Mouse (Mus musculus) kidney, embryonic 14.5 days (tissue): Measurements from ENCODE around the gene Aff1. TPM values are rescaled to one million over a fixed set of nuclear protein-coding genes. Genes with fewer than 3 reads are reported as not detected.

Source experiments
- ATAC-seq: fragments of 200-750 bp; cut with Nextera tagmentation; 2 replicates; pipeline ENCODE4 v1.8.0; 2017; ENCODE audit warnings: moderate number of reproducible peaks, mild to moderate bottlenecking, moderate TSS enrichment, moderate library complexity; ENCODE audit not compliant: low FRiP score, low TSS enrichment
- H3K27ac ChIP-seq: fragments of 300-500 bp; sonication (generic); 2 replicates; pipeline ENCODE4 v1.5.1; 2014; ENCODE audit warnings: low read depth, mild to moderate bottlenecking, low read length, moderate library complexity, mixed read lengths
- H3K27me3 ChIP-seq: fragments of 300-500 bp; sonication (generic); 2 replicates; pipeline ENCODE4 v1.6.1; 2014; ENCODE audit warnings: mild to moderate bottlenecking, low read length; ENCODE audit not compliant: control insufficient read depth, insufficient read depth
- H3K36me3 ChIP-seq: fragments of 300-500 bp; sonication (generic); 2 replicates; pipeline ENCODE4 v1.6.1; 2014; ENCODE audit warnings: low read length, mixed read lengths; ENCODE audit not compliant: control insufficient read depth, insufficient read depth
- H3K4me1 ChIP-seq: fragments of 300-500 bp; sonication (generic); 2 replicates; pipeline ENCODE4 v1.6.1; 2014; ENCODE audit warnings: low read length, mixed read lengths; ENCODE audit not compliant: control insufficient read depth, insufficient read depth
- H3K4me2 ChIP-seq: fragments of 300-500 bp; sonication (generic); replicated peaks from 2 replicates; pipeline ENCODE4 v1.6.1; 2014; ENCODE audit warnings: low read depth, mild to moderate bottlenecking, low read length
- H3K4me3 ChIP-seq: fragments of 300-500 bp; sonication (generic); 2 replicates; pipeline ENCODE4 v1.5.1; 2014; ENCODE audit warnings: mild to moderate bottlenecking, low read length
- H3K9ac ChIP-seq: fragments of 300-500 bp; sonication (generic); 2 replicates; pipeline ENCODE4 v1.6.1; 2014; ENCODE audit warnings: low read depth, mild to moderate bottlenecking, low read length, moderate library complexity
- H3K9me3 ChIP-seq: fragments of 300-500 bp; sonication (generic); 2 replicates; pipeline ENCODE4 v1.6.1; 2016; ENCODE audit warnings: low read length; ENCODE audit not compliant: control insufficient read depth
- WGBS: fragments of 180-500 bp; shearing (Covaris S2); extraction: QIAGEN DNeasy Blood & Tissue Kit; methylation state at CpG from one replicate; pipeline ENCODE4 v1.1.7; 2014; 5-methylcytosine and 5-hydroxymethylcytosine counted together
- polyA plus RNA-seq: library from polyadenylated mRNA; unstranded; fragments of >200 nt; fragmentation: Nextera tagmentation; extraction: Ambion mirVana; gene quantifications from 2 replicates; pipeline ENCODE4 v1.2.1, GENCODE M21; 2014

The Aff1 gene
- polyA plus RNA-seq, 1 experiment from 2014 or later = 14.4 TPM

GRCm38 (mm10) chr5:103776842-103777241 lies 84.7 kb downstream of the Aff1 start:
- Histone ChIP-seq H3K4me2 (no peak overlapping the region), H3K27me3 (no peaks in the 10 kb centered on the region), H3K9me3 (no peaks in the 10 kb centered on the region), H3K4me3 (no peak overlapping the region), H3K4me1 (peaks cover 86% of the 10 kb centered on the region), H3K9ac (no peak overlapping the region), H3K36me3 (no peaks in the 10 kb centered on the region), H3K27ac (peak overlapping the region; percentile 88; the same call in 1 of the 2 replicates)
- 49% methylated on average over 4 of the region's 4 CpGs for WGBS
- no peak for ATAC-seq

- Histone ChIP-seq H3K9me3 (no peaks in the 10 kb centered on the region), H3K9ac (no peak overlapping the region), H3K27ac (peak overlapping the region; percentile 88), H3K4me1 (peaks cover 85% of the 10 kb centered on the region), H3K4me2 (peak overlapping the region; percentile 42), H3K4me3 (no peak overlapping the region), H3K27me3 (no peaks in the 10 kb centered on the region), H3K36me3 (no peaks in the 10 kb centered on the region)
- 36% methylated on average over 4 of the region's 4 CpGs for WGBS
- ATAC-seq = no peak
Measured at GRCm38 (mm10) chr5:103777446-103777845, 85.3 kb downstream of the Aff1 start.

- Histone ChIP-seq H3K9ac (peak overlapping the region; percentile 34; the same call in 1 of the 2 replicates), H3K4me2 (peak overlapping the region; percentile 42), H3K4me3 (peak overlapping the region; percentile 15), H3K36me3 (no peaks in the 10 kb centered on the region), H3K27ac (peak overlapping the region; percentile 88), H3K4me1 (peaks cover 80% of the 10 kb centered on the region), H3K27me3 (no peaks in the 10 kb centered on the region), H3K9me3 (no peaks in the 10 kb centered on the region)
- peak; percentile 87 for ATAC-seq
- WGBS = 3% methylated on average over 17 of the region's 17 CpGs
Measured at GRCm38 (mm10) chr5:103778314-103779117, 86.3 kb downstream of the Aff1 start.

GRCm38 (mm10) chr5:103779836-103780235 lies 87.7 kb downstream of the Aff1 start:
- ATAC-seq = no peak
- no peaks in the 10 kb centered on the region for H3K27me3 ChIP-seq
- H3K4me1 ChIP-seq = peaks cover 69% of the 10 kb centered on the region
- 29% methylated on average over 10 of the region's 10 CpGs for WGBS
- no peak overlapping the region for H3K4me2 ChIP-seq
- H3K27ac ChIP-seq = peak overlapping the region; percentile 88; the same call in 1 of the 2 replicates
- no peak overlapping the region for H3K4me3 ChIP-seq
- no peaks in the 10 kb centered on the region for H3K9me3 ChIP-seq
- H3K36me3 ChIP-seq = peaks cover 7% of the 10 kb centered on the region; the same call in 1 of the 2 replicates
- no peak overlapping the region for H3K9ac ChIP-seq

GRCm38 (mm10) chr5:103780266-103780665 lies 88.1 kb downstream of the Aff1 start:
- H3K27me3 ChIP-seq = no peaks in the 10 kb centered on the region
- H3K4me3 ChIP-seq = no peak overlapping the region
- no peak overlapping the region for H3K4me2 ChIP-seq
- ATAC-seq = no peak
- peaks cover 65% of the 10 kb centered on the region for H3K4me1 ChIP-seq
- 32% methylated on average over 6 of the region's 6 CpGs for WGBS
- H3K36me3 ChIP-seq = peaks cover 7% of the 10 kb centered on the region; the same call in 1 of the 2 replicates
- no peak overlapping the region for H3K27ac ChIP-seq
- no peak overlapping the region for H3K9ac ChIP-seq
- H3K9me3 ChIP-seq = no peaks in the 10 kb centered on the region

GRCm38 (mm10) chr5:103780836-103781235 lies 88.7 kb downstream of the Aff1 start:
- peaks cover 7% of the 10 kb centered on the region; the same call in 1 of the 2 replicates for H3K36me3 ChIP-seq
- no peaks in the 10 kb centered on the region for H3K27me3 ChIP-seq
- H3K9me3 ChIP-seq = no peaks in the 10 kb centered on the region
- H3K4me3 ChIP-seq = no peak overlapping the region
- 82% methylated on average over 6 of the region's 6 CpGs for WGBS
- no peak overlapping the region for H3K9ac ChIP-seq
- peaks cover 60% of the 10 kb centered on the region for H3K4me1 ChIP-seq
- H3K4me2 ChIP-seq = no peak overlapping the region
- no peak overlapping the region for H3K27ac ChIP-seq
- no peak for ATAC-seq

- H3K27me3 ChIP-seq = no peaks in the 10 kb centered on the region
- peaks cover 41% of the 10 kb centered on the region for H3K4me1 ChIP-seq
- H3K9ac ChIP-seq = no peak overlapping the region
- peaks cover 7% of the 10 kb centered on the region; the same call in 1 of the 2 replicates for H3K36me3 ChIP-seq
- no peaks in the 10 kb centered on the region for H3K9me3 ChIP-seq
- peak overlapping the region; percentile 55 for H3K27ac ChIP-seq
- WGBS = 62% methylated on average over 11 of the region's 11 CpGs
- no peak for ATAC-seq
- H3K4me3 ChIP-seq = no peak overlapping the region
- H3K4me2 ChIP-seq = no peak overlapping the region
Measured at GRCm38 (mm10) chr5:103783086-103783668, 91.0 kb downstream of the Aff1 start.

- H3K27me3 ChIP-seq = no peaks in the 10 kb centered on the region
- no peak overlapping the region for H3K4me3 ChIP-seq
- H3K27ac ChIP-seq = no peak overlapping the region
- no peak for ATAC-seq
- H3K4me2 ChIP-seq = no peak overlapping the region
- no peak overlapping the region for H3K9ac ChIP-seq
- WGBS = 86% methylated on average over 10 of the region's 10 CpGs
- H3K9me3 ChIP-seq = no peaks in the 10 kb centered on the region
- H3K36me3 ChIP-seq = peaks cover 7% of the 10 kb centered on the region; the same call in 1 of the 2 replicates
- peaks cover 16% of the 10 kb centered on the region for H3K4me1 ChIP-seq
Measured at GRCm38 (mm10) chr5:103786096-103786495, 93.9 kb downstream of the Aff1 start.

GRCm38 (mm10) chr5:103788476-103788875 lies 96.3 kb downstream of the Aff1 start:
- Histone ChIP-seq H3K36me3 (peaks cover 7% of the 10 kb centered on the region; the same call in 1 of the 2 replicates), H3K4me1 (no peaks in the 10 kb centered on the region; the same call in 1 of the 2 replicates), H3K27me3 (no peaks in the 10 kb centered on the region), H3K4me3 (no peak overlapping the region), H3K4me2 (no peak overlapping the region), H3K9ac (no peak overlapping the region), H3K27ac (no peak overlapping the region), H3K9me3 (no peaks in the 10 kb centered on the region)
- ATAC-seq = no peak
- 32% methylated on average over 6 of the region's 6 CpGs for WGBS
